Mouse (Mus musculus) lung, postnatal 0 days (tissue): Measurements from ENCODE around the gene Ctla4.

Experiments
- CTCF ChIP-seq: IDR thresholded peaks from 2 replicates; pipeline ENCODE4 v1.5.1; 2016; ENCODE audit warnings: antibody characterized with exemption, mild to moderate bottlenecking
- EP300 ChIP-seq: IDR thresholded peaks from 2 replicates; pipeline ENCODE4 v1.6.1; 2016; ENCODE audit warnings: antibody characterized with exemption, mild to moderate bottlenecking, control low read depth

GRCm38 (mm10) chr1:60868333-60869277 is 18.2 kb upstream of the Ctla4 start:
- TF ChIP-seq CTCF, result peak; percentile 82
- no peak for TF ChIP-seq EP300
